Mouse (Mus musculus) forebrain, embryonic 16.5 days (tissue): Measurements from ENCODE around the gene Lurap1. TPM values are rescaled to one million over a fixed set of nuclear protein-coding genes. Genes with fewer than 3 reads are reported as not detected.
A peak's percentile ranks its signal among the peaks of the same experiment; 100 is the strongest.

Experiments
- ATAC-seq: fragments of 200-750 bp; cut with Nextera tagmentation; 2 replicates; pipeline ENCODE4 v1.8.0; 2017; ENCODE audit warnings: mild to moderate bottlenecking, moderate library complexity
- H3K27ac ChIP-seq: fragments of 300-500 bp; sonication (generic); 2 replicates; pipeline ENCODE4 v1.5.1; 2014; ENCODE audit warnings: low read length, control low read depth
- H3K27me3 ChIP-seq: fragments of 300-500 bp; sonication (generic); replicated peaks from 2 replicates; pipeline ENCODE4 v1.6.1; 2014; ENCODE audit warnings: low read length; ENCODE audit not compliant: control insufficient read depth, insufficient read depth
- H3K36me3 ChIP-seq: fragments of 300-500 bp; sonication (generic); 2 replicates; pipeline ENCODE4 v1.6.1; 2014; ENCODE audit not compliant: control insufficient read depth, insufficient read depth
- H3K4me1 ChIP-seq: fragments of 300-500 bp; sonication (generic); replicated peaks from 2 replicates; pipeline ENCODE4 v1.6.1; 2014; ENCODE audit warnings: low read length; ENCODE audit not compliant: control insufficient read depth, insufficient read depth
- H3K4me2 ChIP-seq: fragments of 300-500 bp; sonication (generic); 2 replicates; pipeline ENCODE4 v1.6.1; 2014; ENCODE audit warnings: mild to moderate bottlenecking, low read length, control low read depth
- H3K4me3 ChIP-seq: fragments of 300-500 bp; sonication (generic); replicated peaks from 2 replicates; pipeline ENCODE4 v1.5.1; 2014; ENCODE audit warnings: mild to moderate bottlenecking, low read length, control low read depth
- H3K9ac ChIP-seq: fragments of 300-500 bp; sonication (generic); replicated peaks from 2 replicates; pipeline ENCODE4 v1.6.1; 2014; ENCODE audit warnings: low read depth, low read length, control low read depth
- H3K9me3 ChIP-seq: fragments of 300-500 bp; sonication (generic); 2 replicates; pipeline ENCODE4 v1.6.1; 2016; ENCODE audit warnings: low read length; ENCODE audit not compliant: control insufficient read depth
- WGBS: fragments of 180-500 bp; shearing (Covaris S2); extraction: QIAGEN DNeasy Blood & Tissue Kit; methylation state at CpG from one replicate; pipeline ENCODE4 v1.1.7; 2014; 5-methylcytosine and 5-hydroxymethylcytosine counted together
- polyA plus RNA-seq: library from polyadenylated mRNA; unstranded; fragments of >200 nt; fragmentation: Nextera tagmentation; extraction: Ambion mirVana; gene quantifications from 2 replicates; pipeline ENCODE4 v1.2.1, GENCODE M21; 2015

Lurap1 gene
- polyA plus RNA-seq, 1 experiment from 2014 or later = 2.6 TPM

GRCm38 (mm10) chr4:116165708-116166407, 14.7 kb upstream of the Lurap1 start:
- Histone ChIP-seq H3K4me3 (no peak overlapping the region), H3K27ac (no peak overlapping the region), H3K4me1 (no peaks in the 10 kb centered on the region; the same call in 1 of the 2 replicates), H3K36me3 (no peaks in the 10 kb centered on the region), H3K9ac (no peak overlapping the region), H3K9me3 (no peaks in the 10 kb centered on the region), H3K27me3 (no peaks in the 10 kb centered on the region), H3K4me2 (no peak overlapping the region)
- WGBS = 82% methylated on average over 8 of the region's 8 CpGs
- ATAC-seq = no peak

- Histone ChIP-seq H3K9ac (no peak overlapping the region), H3K4me2 (no peak overlapping the region), H3K27me3 (no peaks in the 10 kb centered on the region), H3K9me3 (no peaks in the 10 kb centered on the region), H3K36me3 (no peaks in the 10 kb centered on the region), H3K4me3 (no peak overlapping the region), H3K27ac (no peak overlapping the region), H3K4me1 (no peaks in the 10 kb centered on the region; the same call in 1 of the 2 replicates)
- no peak for ATAC-seq
- WGBS = 78% methylated on average over 2 of the region's 2 CpGs
Measured at GRCm38 (mm10) chr4:116164759-116165554, 13.8 kb upstream of the Lurap1 start.

GRCm38 (mm10) chr4:116162142-116162541, 11.0 kb upstream of the Lurap1 start:
- no peak overlapping the region for H3K9ac ChIP-seq
- ATAC-seq = no peak
- H3K36me3 ChIP-seq = peaks cover 10% of the 10 kb centered on the region
- no peaks in the 10 kb centered on the region; the same call in 1 of the 2 replicates for H3K4me1 ChIP-seq
- H3K9me3 ChIP-seq = no peaks in the 10 kb centered on the region
- H3K4me2 ChIP-seq = no peak overlapping the region
- WGBS = 78% methylated on average over 4 of the region's 4 CpGs
- H3K27me3 ChIP-seq = no peaks in the 10 kb centered on the region
- H3K4me3 ChIP-seq = no peak overlapping the region
- H3K27ac ChIP-seq = no peak overlapping the region; the same call in 1 of the 2 replicates

- Histone ChIP-seq H3K4me1 (no peaks in the 10 kb centered on the region; the same call in 1 of the 2 replicates), H3K9me3 (no peaks in the 10 kb centered on the region), H3K36me3 (peaks cover 23% of the 10 kb centered on the region), H3K27me3 (no peaks in the 10 kb centered on the region), H3K9ac (no peak overlapping the region), H3K4me3 (no peak overlapping the region), H3K4me2 (no peak overlapping the region), H3K27ac (no peak overlapping the region)
- peak; percentile 38; the same call in 1 of the 2 replicates for ATAC-seq
- 72% methylated on average over 3 of the region's 3 CpGs for WGBS
Measured at GRCm38 (mm10) chr4:116160769-116161168, 9.6 kb upstream of the Lurap1 start.

- H3K4me1 ChIP-seq = no peaks in the 10 kb centered on the region; the same call in 1 of the 2 replicates
- no peak overlapping the region for H3K27ac ChIP-seq
- WGBS = 55% methylated on average over 3 of the region's 3 CpGs
- no peaks in the 10 kb centered on the region for H3K27me3 ChIP-seq
- H3K4me2 ChIP-seq = no peak overlapping the region
- no peak overlapping the region for H3K4me3 ChIP-seq
- ATAC-seq = peak; percentile 65
- peak overlapping the region; percentile 26; the same call in 1 of the 2 replicates for H3K9ac ChIP-seq
- peaks cover 31% of the 10 kb centered on the region for H3K36me3 ChIP-seq
- no peaks in the 10 kb centered on the region for H3K9me3 ChIP-seq
Measured at GRCm38 (mm10) chr4:116159912-116160311, 8.8 kb upstream of the Lurap1 start.

- H3K4me3 ChIP-seq = no peak overlapping the region
- no peak overlapping the region for H3K4me2 ChIP-seq
- H3K9me3 ChIP-seq = no peaks in the 10 kb centered on the region
- no peaks in the 10 kb centered on the region; the same call in 1 of the 2 replicates for H3K4me1 ChIP-seq
- H3K27ac ChIP-seq = no peak overlapping the region
- no peaks in the 10 kb centered on the region for H3K27me3 ChIP-seq
- peaks cover 48% of the 10 kb centered on the region for H3K36me3 ChIP-seq
- WGBS = 89% methylated on average over 2 of the region's 2 CpGs
- no peak overlapping the region for H3K9ac ChIP-seq
- ATAC-seq = no peak
Measured at GRCm38 (mm10) chr4:116157882-116158281, 6.7 kb upstream of the Lurap1 start.

GRCm38 (mm10) chr4:116152702-116153101, 1.6 kb upstream of the Lurap1 start:
- H3K9ac ChIP-seq = no peak overlapping the region
- H3K4me1 ChIP-seq = peaks cover 15% of the 10 kb centered on the region
- WGBS = 96% methylated on average over 15 of the region's 15 CpGs
- no peaks in the 10 kb centered on the region for H3K9me3 ChIP-seq
- no peak overlapping the region for H3K27ac ChIP-seq
- no peak for ATAC-seq
- no peak overlapping the region for H3K4me3 ChIP-seq
- peaks cover 49% of the 10 kb centered on the region for H3K36me3 ChIP-seq
- no peak overlapping the region for H3K4me2 ChIP-seq
- H3K27me3 ChIP-seq = no peaks in the 10 kb centered on the region

- H3K36me3 ChIP-seq = peaks cover 32% of the 10 kb centered on the region
- H3K27ac ChIP-seq = peak overlapping the region; percentile 82; the same call in 1 of the 2 replicates
- peak overlapping the region; percentile 86 for H3K4me2 ChIP-seq
- H3K4me3 ChIP-seq = peak overlapping the region; percentile 87
- peak overlapping the region; percentile 97 for H3K9ac ChIP-seq
- H3K4me1 ChIP-seq = peaks cover 15% of the 10 kb centered on the region
- WGBS = 18% methylated on average over 4 of the region's 4 CpGs
- no peaks in the 10 kb centered on the region for H3K27me3 ChIP-seq
- H3K9me3 ChIP-seq = no peaks in the 10 kb centered on the region
- peak; percentile 7 for ATAC-seq
Measured at GRCm38 (mm10) chr4:116150862-116151221, 296 bp downstream of the Lurap1 start.

GRCm38 (mm10) chr4:116150156-116150861, 829 bp downstream of the Lurap1 start:
- Histone ChIP-seq H3K9me3 (no peaks in the 10 kb centered on the region), H3K4me3 (peak overlapping the region; percentile 87), H3K9ac (peak overlapping the region; percentile 97), H3K4me1 (peaks cover 15% of the 10 kb centered on the region), H3K27me3 (no peaks in the 10 kb centered on the region), H3K27ac (peak overlapping the region; percentile 82), H3K4me2 (peak overlapping the region; percentile 86), H3K36me3 (peaks cover 27% of the 10 kb centered on the region)
- ATAC-seq = peak; percentile 94
- 0% methylated on average over 50 of the region's 73 CpGs for WGBS
